Comparison of ENCODE assay signal across 8 mouse cellular contexts in the genomic region with DNA sequence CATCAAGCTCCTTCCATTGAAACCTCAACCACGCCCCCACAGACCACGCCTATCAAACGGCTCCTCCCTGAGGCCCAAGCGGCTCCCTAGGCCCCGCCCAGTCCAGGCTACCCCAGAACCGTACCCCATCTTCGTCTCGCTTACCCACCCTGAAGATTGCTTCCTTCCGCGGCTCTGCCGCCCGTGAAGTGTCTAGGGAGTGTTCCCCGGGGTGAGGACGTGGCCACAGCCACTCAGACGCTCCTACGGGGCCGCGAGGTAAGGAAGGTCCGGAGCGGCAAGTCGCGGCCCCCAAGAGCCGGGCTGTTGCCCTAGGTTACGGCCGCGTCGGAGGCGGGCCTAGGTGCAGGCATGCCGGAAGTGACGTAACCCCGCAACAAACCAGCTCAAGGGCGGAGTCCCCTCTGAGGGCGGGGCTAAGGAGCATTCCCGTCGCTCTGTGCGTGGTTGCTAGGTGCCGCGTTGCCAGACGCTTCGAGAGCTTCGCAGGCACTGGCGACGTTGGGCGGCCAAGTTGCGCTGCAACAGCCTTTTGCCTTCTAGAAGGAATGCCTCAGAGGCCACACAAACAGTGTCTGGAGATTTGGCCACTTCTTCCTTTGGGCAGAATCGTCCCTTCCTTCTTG. TPM values are rescaled to one million over a fixed set of nuclear protein-coding genes. Genes with fewer than 3 reads are reported as not detected.
A peak's percentile ranks its signal among the peaks of the same experiment; 100 is the strongest.
DNase-seq lines count a peak whose midpoint lies in the region; ATAC-seq and TF ChIP-seq lines count a peak whose summit lies in the region.

A gene (minus strand): TSS at position 329 of the 626 bp plus-strand sequence.

- H3K36me3 ChIP-seq in megakaryocyte, embryonic 14.5 days (replicated peaks; ENCODE audit: low read length) = peaks cover 12% of the 10 kb centered on the region

- TF ChIP-seq CTCF in cortical plate, adult 2 months (IDR thresholded peaks at IDR 0.05; ENCODE audit: extremely low read depth, insufficient read depth, low read length) = no peak

- H3K4me3 ChIP-seq in cortical plate, adult 2 months (ENCODE audit: insufficient read depth, low read length) = peak within 1 kb of the TSS; percentile 58
- H3K4me3 ChIP-seq in megakaryocyte, embryonic 14.5 days (replicated peaks) = peak within 1 kb of the TSS; percentile 95

- peaks cover 15% of the 10 kb centered on the region for H3K27me3 ChIP-seq in megakaryocyte, embryonic 14.5 days (replicated peaks)

- H3K9me3 ChIP-seq in megakaryocyte, embryonic 14.5 days = no peaks in the 10 kb centered on the region

- peak; percentile 97 for DNase-seq in gastrocnemius, adult 8-10 months (ENCODE audit: low spot score in 2 of 2)
- peak; percentile 93 for DNase-seq in hindlimb bud, embryonic 11.5 days (ENCODE audit: extremely low spot score, low read depth, low spot score)
- peak; percentile 97 for DNase-seq in left cerebral cortex, adult 8-10 months (ENCODE audit: low spot score in 2 of 2)
- DNase-seq in right cerebral cortex, postnatal 10 days (ENCODE audit: low spot score in 2 of 2) = peak; percentile 99
- peak; percentile 98 for DNase-seq in urinary bladder, postnatal 25 days (ENCODE audit: low spot score)

- no peak within 1 kb of the TSS for H3K27ac ChIP-seq in cortical plate, adult 2 months (ENCODE audit: insufficient read depth, low read length)

- no peaks in the 10 kb centered on the region for H3K4me1 ChIP-seq in cortical plate, adult 2 months (ENCODE audit: control insufficient read depth, insufficient read depth, low read length)
- peaks cover 34% of the 10 kb centered on the region for H3K4me1 ChIP-seq in megakaryocyte, embryonic 14.5 days

- TF ChIP-seq POLR2A in cortical plate, adult 2 months (IDR thresholded peaks at IDR 0.05; ENCODE audit: extremely low read depth, insufficient read depth, low read length) = no peak

- ATAC-seq in activated CD4-positive, CD25-positive, alpha-beta regulatory T cell, adult 4 months = peak; percentile 94

RNA-seq across cellular contexts. Expression of the gene that starts here (rescaled TPM):
- polyA plus RNA-seq in activated CD4-positive, CD25-positive, alpha-beta regulatory T cell, adult 4 months (2017; shearing (Covaris generic)) = not detected
- polyA plus RNA-seq in cortical plate, adult 2 months (2012; rRNA removed) = 7.2 and 7.3 TPM in 2 replicates
- under 1 TPM in 2 of 4 experiments, not detected in 2; 0.13 to 0.16 TPM for total RNA-seq in gastrocnemius, adult 8-10 months (2022)
- total RNA-seq in left cerebral cortex, adult 8-10 months (2022) = 10 to 100 TPM; 10.7 to 11.9 (median 11.3) TPM
- 1.8 and 2.0 TPM in 2 replicates for polyA plus RNA-seq in megakaryocyte, embryonic 14.5 days (2012; ENCODE audit: insufficient read depth, low replicate concordance)

Comparison
In these comparisons a context has a peak if more than half of its experiments do, and no peak if none do; other contexts are left out.
1. RNA of the gene that starts here (total RNA-seq): 10.7 to 11.9 TPM in left cerebral cortex, adult 8-10 months; 0.13 to 0.16 TPM in gastrocnemius, adult 8-10 months; every median in the first group is over 10 times any median in the second.
2. Peak in ATAC-seq in activated CD4-positive, CD25-positive, alpha-beta regulatory T cell, adult 4 months; RNA of the gene not detected or under 1 TPM.
3. Peak in DNase-seq in gastrocnemius, adult 8-10 months; RNA of the gene not detected or under 1 TPM.
4. Peak in every context shown above with its lines, with median percentiles within 50 percentile points of each other: DNase-seq.